Mouse (Mus musculus): Measurements from ENCODE around the gene Jph4.

DNA sequence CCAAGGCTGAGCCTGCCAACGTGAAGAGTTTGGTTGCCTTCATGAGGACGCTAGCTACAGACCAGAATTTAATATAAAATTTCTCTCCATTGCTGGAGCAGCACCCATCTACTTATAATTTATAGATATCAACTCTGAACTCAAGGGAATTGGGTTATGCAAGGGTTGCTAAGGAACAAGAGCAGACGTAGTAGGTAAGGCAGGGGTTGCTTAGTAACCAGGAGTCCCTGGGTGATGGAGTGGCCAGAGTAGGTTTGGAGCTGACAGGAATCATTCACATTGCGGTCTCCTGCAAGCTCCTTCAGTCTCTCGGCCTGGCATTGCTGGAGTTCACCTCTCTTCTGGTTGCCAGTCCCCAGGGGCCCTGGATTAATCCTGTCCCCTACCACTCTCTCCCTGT is 32.3 kb upstream of the Jph4 start:
- no peak for TF ChIP-seq POLR2A (IDR thresholded peaks at IDR 0.05; ENCODE audit: borderline replicate concordance, extremely low read depth, low read depth, low read length)
- TF ChIP-seq CTCF (IDR thresholded peaks at IDR 0.05; ENCODE audit: insufficient read depth, low read length) = no peak
